Mouse (Mus musculus) megakaryocyte, embryonic 14.5 days (primary cell): ENCODE measurements around the gene Sort1. TPM values are rescaled to one million over a fixed set of nuclear protein-coding genes. Genes with fewer than 3 reads are reported as not detected.

Experiments
- H3K27me3 ChIP-seq: replicated peaks from 2 replicates; pipeline ENCODE3; 2012; ENCODE audit warnings: inconsistent platforms
- H3K36me3 ChIP-seq: replicated peaks from 2 replicates; pipeline ENCODE3; 2012; ENCODE audit warnings: low read length, inconsistent platforms, mixed read lengths
- H3K4me1 ChIP-seq: 2 replicates; pipeline ENCODE4 v1.6.1; 2012; ENCODE audit warnings: inconsistent platforms
- H3K4me3 ChIP-seq: replicated peaks from 2 replicates; pipeline ENCODE3; 2012; ENCODE audit warnings: moderate library complexity, mild to moderate bottlenecking, inconsistent platforms
- H3K9me3 ChIP-seq: 2 replicates; pipeline ENCODE4 v1.6.1; 2012; ENCODE audit warnings: inconsistent platforms
- FLI1 ChIP-seq: IDR thresholded peaks from 2 replicates; pipeline ENCODE4 v1.6.1; 2012; ENCODE audit warnings: low read length, inconsistent platforms, mixed read lengths
- GATA1 ChIP-seq: IDR thresholded peaks from 3 replicates; pipeline ENCODE4 v1.6.1; 2012; ENCODE audit warnings: mixed read lengths, low read length, inconsistent platforms, borderline replicate concordance
- polyA plus RNA-seq: library from polyadenylated mRNA; stranded (reverse); fragments of >175 nt; gene quantifications from 2 replicates; pipeline ENCODE4 v1.2.3, GENCODE M21; 2012; ENCODE audit warnings: low replicate concordance; ENCODE audit not compliant: insufficient read depth

Gene Sort1
- polyA plus RNA-seq, 1 experiment, result 11.0 TPM

DNA sequence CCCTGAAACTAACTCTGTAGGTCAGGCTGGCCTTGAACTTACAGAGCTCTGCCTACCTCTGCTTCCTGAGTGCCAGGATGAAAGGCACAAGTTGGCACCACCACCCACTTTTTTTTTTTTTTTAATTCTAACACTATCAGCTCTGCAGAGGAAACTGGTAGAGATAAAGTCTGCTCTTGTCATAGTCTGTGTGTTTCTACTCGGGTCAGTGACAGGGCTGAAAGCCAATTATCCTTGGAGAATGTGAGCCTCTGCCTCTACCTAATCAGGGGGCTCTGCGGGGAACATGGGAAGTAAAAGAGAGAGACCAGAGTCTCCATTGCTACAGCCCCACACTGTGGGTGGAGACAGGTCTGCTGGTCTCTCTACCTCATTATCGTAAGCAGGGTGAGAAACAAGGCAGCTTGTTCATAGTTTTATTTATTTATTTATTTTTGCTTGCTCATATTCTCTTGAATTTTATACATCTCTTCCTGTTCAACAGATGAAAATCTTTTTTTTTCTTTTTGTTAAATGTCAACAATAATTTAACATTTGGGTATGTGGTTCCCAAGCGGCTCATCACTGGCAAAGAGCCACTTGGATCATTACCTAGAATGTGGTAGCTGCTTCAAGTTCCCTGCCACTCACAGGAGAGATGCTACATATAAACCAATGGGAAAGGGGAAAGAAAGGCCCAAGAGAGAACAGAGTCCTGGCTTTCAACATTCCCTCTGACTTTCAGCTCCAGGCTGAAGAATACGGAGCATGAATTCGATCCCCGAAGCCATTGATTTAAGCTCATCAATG lies 95.2 kb downstream of the Sort1 start:
- Histone ChIP-seq H3K4me1 (peaks cover 58% of the 10 kb centered on the region), H3K4me3 (no peak overlapping the region), H3K9me3 (no peaks in the 10 kb centered on the region), H3K27me3 (peaks cover 6% of the 10 kb centered on the region), H3K36me3 (no peaks in the 10 kb centered on the region)
- TF ChIP-seq GATA1 (no peak), FLI1 (no peak)

DNA sequence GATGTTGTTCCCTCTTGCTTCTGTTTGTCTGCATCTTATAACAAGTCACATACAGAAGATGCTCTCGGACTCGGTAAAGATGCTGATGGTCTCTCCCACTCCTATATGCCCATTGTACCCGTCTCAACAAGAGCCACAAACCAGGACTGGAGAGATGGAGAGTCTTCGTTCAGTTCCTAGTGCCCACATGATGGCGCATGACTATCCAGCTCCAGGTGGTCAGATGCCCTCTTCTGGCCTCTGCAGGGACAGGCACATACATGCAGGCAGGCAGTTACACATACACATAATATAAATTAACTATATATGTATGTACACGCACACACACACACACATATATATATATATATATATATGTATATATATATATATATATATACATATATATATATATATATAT lies 96.8 kb downstream of the Sort1 start:
- H3K9me3 ChIP-seq, result no peaks in the 10 kb centered on the region
- H3K27me3 ChIP-seq, result no peaks in the 10 kb centered on the region
- peaks cover 70% of the 10 kb centered on the region for H3K4me1 ChIP-seq
- no peak overlapping the region for H3K4me3 ChIP-seq
- TF ChIP-seq GATA1, result no peak
- peaks cover 14% of the 10 kb centered on the region for H3K36me3 ChIP-seq

DNA sequence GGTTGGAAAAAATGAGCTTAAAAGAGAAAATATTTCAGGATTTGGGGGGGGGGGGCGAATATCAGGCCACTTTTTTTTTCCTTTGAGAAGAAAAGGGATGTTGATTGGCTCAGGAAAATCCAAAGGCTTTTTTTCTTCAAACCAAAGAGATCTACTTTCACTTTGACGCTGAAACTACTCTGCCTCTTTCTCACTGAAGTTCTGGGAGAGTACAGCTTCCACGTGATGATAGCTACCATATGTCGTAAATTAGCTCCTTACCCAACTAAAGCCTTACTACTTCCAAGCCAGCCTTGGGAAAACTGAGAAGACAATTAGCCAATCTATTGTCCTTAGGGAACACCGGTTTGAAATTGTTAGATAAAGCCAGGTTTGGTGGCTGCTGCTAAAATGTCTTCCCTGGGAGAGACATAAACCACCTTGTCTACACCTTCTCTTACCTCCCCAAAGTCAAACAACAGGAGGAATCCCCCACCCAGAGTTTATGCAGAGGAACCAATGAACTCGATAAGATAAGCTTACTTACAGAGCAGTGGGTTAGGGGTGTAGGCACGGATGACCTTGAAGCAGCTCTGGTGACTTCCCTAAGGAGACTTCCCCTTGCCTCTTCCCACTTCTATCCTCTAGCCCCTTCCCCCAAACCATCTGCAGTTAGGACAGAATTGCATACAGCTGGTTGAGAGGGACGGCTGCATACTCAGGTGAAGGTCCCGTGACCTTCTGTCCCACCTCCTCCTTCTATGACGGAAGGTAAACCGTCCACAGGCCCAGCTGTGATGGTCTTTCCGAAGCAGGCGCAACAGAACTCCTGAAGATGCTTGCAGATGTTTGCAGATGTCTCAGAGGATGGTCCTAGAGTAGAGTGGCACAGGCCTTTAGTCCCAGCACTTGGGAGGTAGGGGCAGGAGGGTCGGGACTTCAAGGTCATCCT lies 98.3 kb downstream of the Sort1 start:
- Histone ChIP-seq H3K4me1 (peaks cover 83% of the 10 kb centered on the region), H3K9me3 (no peaks in the 10 kb centered on the region), H3K4me3 (peak overlapping the region; percentile 98), H3K36me3 (peaks cover 29% of the 10 kb centered on the region), H3K27me3 (no peaks in the 10 kb centered on the region)
- TF ChIP-seq GATA1, result no peak
- no peak for TF ChIP-seq FLI1

DNA sequence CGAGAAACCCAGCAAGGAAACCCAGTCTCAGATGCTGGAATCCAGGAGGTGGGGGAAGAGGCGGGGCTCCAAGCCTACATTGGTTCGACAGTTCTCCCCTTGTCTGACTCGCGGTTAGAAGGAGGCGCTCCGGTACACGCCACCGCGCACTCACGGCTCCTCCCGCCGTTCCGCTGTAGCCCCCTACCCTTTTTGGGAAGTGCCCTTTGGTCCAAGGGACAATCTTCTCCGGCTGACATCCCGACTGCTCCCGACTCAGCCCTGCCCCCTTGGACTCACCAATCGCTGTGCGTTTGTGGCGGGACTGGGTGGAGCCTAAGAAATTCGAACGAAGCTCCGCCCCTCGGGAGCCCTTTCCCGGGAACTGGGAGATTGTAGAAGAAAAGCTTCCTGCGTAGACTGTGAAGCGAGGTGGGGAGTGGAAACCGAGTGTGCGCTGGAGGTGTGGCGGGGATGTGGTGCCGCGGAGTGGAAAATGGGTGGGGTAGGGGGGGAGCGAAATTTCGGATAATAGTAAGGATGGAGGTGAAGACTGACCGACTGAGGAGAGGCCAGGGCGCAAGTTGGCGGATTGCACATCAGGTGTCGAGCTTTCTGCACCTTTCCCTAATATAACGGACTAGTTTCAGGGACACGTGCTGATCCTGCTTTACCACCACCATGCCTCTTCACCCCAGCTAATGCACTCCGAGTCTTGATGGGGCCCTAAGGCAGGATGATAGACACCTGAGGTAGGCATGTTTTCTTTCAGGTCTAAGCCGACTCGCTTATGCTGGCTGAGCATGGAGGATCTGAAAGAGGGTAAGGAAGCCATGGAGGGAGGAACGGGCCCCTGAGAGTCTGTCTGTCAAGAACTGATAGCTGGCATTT lies 99.8 kb downstream of the Sort1 start, which contains the start of gene Psrc1:
TSS of gene Psrc1 (plus strand) at position 355 of the 870 bp plus-strand sequence.
- H3K36me3 ChIP-seq, result peaks cover 43% of the 10 kb centered on the region

DNA sequence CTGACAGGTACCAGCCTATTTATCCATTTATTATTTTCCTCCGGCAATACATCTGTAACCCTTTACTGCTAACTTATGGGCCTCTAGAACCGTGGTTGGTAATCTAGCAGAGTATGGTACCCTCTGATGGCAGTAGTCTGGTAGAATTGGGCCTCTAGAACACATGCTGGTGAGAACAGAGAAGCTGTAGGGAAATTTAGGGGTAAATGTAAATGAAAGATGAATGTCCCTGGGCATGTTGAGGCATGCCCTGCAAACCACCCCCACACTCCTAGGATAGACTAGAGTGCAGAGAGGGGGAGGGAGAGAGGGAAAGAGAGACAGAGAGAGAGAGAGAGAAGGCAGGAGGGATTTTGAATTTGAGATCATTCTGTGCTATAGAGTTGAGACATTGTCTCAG lies 100.5 kb downstream of the Sort1 start:
- TF ChIP-seq FLI1 (no peak), GATA1 (no peak)
- Histone ChIP-seq H3K36me3 (peaks cover 44% of the 10 kb centered on the region), H3K9me3 (no peaks in the 10 kb centered on the region), H3K4me1 (peaks cover 84% of the 10 kb centered on the region), H3K27me3 (no peaks in the 10 kb centered on the region), H3K4me3 (peak overlapping the region; percentile 98)

More for the DNA sequence above, 99.8 kb downstream of the Sort1 start, which contains the start of gene Psrc1:
- Histone ChIP-seq H3K4me3 (peak within 1 kb of the TSS; percentile 98), H3K9me3 (no peaks in the 10 kb centered on the region), H3K4me1 (peaks cover 84% of the 10 kb centered on the region), H3K27me3 (no peaks in the 10 kb centered on the region)
- TF ChIP-seq FLI1, result no peak
- TF ChIP-seq GATA1, result no peak

DNA sequence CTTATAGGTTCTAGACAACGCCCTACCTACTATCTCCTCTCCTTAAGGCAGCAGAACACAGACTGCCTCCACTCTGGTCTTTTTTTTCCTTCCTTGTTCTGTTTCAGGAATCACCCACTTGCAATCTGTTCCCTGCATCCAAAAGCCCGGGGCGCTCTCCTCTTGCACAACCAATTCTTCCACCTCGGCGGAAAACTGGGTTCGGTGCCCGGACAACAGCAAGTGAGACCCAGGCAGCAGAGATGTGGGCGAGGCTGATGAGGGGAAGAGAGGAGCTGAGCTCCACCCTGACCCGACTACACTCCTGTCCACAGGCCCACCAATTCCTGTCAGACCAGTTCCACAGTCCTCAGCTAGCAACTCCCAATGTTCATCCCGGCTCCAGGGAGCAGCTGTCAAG lies 102.3 kb downstream of the Sort1 start:
- peak overlapping the region; percentile 69 for H3K4me3 ChIP-seq
- H3K27me3 ChIP-seq, result no peaks in the 10 kb centered on the region
- peaks cover 75% of the 10 kb centered on the region for H3K4me1 ChIP-seq
- peaks cover 44% of the 10 kb centered on the region for H3K36me3 ChIP-seq
- no peaks in the 10 kb centered on the region for H3K9me3 ChIP-seq
- TF ChIP-seq FLI1 (no peak), GATA1 (no peak)

DNA sequence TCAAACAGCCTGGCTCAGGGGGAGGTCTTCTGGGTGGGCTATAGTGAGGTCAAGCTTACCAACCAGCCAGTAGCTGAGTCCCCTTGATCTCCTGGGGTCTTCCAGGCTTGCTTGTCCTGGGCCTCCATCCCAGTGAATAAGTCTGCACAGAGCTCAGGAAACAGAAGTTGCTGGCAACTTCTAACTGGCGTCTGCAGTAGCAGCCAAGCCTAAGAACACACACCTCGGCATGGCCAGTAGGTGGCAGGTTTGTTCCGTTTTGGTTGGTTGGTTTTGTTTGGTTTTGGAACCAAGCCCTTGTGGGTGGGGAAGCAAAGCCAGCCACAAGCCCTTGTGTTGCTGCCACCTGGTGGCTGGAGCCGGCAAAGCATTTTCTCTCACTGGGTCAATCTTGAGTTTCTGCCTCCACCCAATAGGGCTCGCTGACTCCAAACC lies 105.2 kb downstream of the Sort1 start:
- Histone ChIP-seq H3K4me1 (peaks cover 66% of the 10 kb centered on the region), H3K9me3 (no peaks in the 10 kb centered on the region), H3K36me3 (peaks cover 44% of the 10 kb centered on the region), H3K4me3 (peak overlapping the region; percentile 85), H3K27me3 (peaks cover 9% of the 10 kb centered on the region)
- TF ChIP-seq GATA1 (no peak), FLI1 (no peak)

DNA sequence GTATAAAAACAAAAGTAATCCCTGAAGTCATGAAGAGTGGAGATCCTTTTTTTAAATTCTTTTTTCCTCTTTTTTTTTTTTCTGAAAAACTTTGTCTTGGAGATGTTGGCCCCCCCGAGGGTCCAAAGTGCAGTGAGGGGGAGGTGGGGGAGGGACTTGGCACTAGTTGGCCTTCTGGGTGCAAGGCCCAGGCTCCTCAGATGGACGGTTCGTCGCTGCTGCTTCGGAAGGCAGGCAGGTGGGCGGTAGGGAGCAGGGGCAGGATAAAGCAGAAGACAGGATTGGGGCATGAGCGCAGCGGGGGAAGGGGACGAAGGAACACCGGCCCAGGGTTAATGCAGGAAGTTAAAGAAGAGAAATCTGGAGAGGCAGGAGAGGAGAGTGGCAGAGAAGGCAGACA lies 108.4 kb downstream of the Sort1 start:
- Histone ChIP-seq H3K4me1 (peaks cover 61% of the 10 kb centered on the region), H3K4me3 (no peak overlapping the region), H3K9me3 (peaks cover 15% of the 10 kb centered on the region; the same call in 1 of the 2 replicates), H3K27me3 (peaks cover 16% of the 10 kb centered on the region), H3K36me3 (peaks cover 15% of the 10 kb centered on the region)
- TF ChIP-seq FLI1 (no peak), GATA1 (no peak)

DNA sequence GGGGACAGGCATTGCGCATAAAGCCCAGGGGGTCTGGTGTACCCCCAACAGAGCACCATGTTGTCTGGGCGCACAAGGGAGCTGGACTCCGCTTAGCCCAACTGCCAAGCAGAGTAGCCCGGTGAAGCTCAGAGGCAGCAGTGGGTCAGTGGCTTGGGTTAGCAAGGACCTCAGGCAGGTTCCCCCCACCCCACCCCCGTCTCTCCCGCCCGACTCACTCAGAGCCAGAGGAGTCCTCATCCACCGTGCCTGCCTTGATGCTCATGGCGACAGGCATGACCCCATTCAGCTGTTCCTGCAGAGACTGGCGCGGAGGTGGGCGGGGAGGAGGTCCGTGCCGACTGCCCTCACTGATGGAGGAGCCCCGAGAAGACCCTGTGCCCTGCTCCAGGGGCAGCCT lies 108.9 kb downstream of the Sort1 start:
- Histone ChIP-seq H3K27me3 (peaks cover 16% of the 10 kb centered on the region), H3K4me3 (no peak overlapping the region), H3K4me1 (peaks cover 61% of the 10 kb centered on the region), H3K9me3 (peaks cover 19% of the 10 kb centered on the region; the same call in 1 of the 2 replicates), H3K36me3 (peaks cover 10% of the 10 kb centered on the region)
- TF ChIP-seq FLI1 (no peak), GATA1 (no peak)

DNA sequence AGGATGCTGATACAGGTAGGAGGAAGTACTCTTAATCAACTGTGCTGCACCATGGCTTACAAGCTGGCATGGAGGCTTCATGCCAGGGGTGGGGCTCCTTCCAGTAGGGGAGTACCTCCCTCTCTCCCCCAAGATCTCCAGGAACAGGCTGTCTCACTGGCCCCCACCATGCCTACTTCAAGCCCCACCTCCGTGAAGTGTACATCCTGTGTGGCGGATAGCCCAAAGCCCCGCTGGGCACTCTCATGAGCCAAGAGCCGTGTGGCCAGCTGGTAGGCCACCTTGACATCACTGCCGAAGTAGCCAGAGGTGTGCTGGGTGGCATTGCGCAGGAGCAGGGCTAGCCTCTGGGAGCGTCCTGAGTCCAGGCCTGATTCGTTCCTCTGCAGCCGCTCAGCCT lies 114.4 kb downstream of the Sort1 start:
- peaks cover 22% of the 10 kb centered on the region; the same call in 1 of the 2 replicates for H3K9me3 ChIP-seq
- no peak for TF ChIP-seq FLI1
- TF ChIP-seq GATA1, result no peak
- no peak overlapping the region for H3K4me3 ChIP-seq
- no peaks in the 10 kb centered on the region for H3K36me3 ChIP-seq
- H3K27me3 ChIP-seq, result peaks cover 61% of the 10 kb centered on the region
- H3K4me1 ChIP-seq, result peaks cover 53% of the 10 kb centered on the region
